Mouse (Mus musculus): ENCODE data around the gene Cnp. TPM values are rescaled to one million over a fixed set of nuclear protein-coding genes. Genes with fewer than 3 reads are reported as not detected.
"Not testable (repeated sequence)": the region's sequence is repeated elsewhere in the genome, so short reads cannot be mapped to it uniquely, and the experiment has no call there.

Gene Cnp
- polyA plus RNA-seq, 1 experiment from 2014 or later = 32.0 TPM

GRCm38 (mm10) chr11:100575484-100575855, 766 bp downstream of the Cnp start:
- peak overlapping the region; percentile 70 for H3K4me2 ChIP-seq (replicated peaks)
- 29% methylated on average over 2 of the region's 2 CpGs for WGBS
- peak overlapping the region; percentile 79; the same call in 1 of the 2 replicates for H3K27ac ChIP-seq (replicated peaks)
- H3K27me3 ChIP-seq = peaks cover 12% of the 10 kb centered on the region
- H3K9ac ChIP-seq = no peak overlapping the region
- no peaks in the 10 kb centered on the region for H3K9me3 ChIP-seq (replicated peaks)
- ATAC-seq (ENCODE audit: insufficient number of reproducible peaks, low FRiP score, low TSS enrichment, low read depth) = no peak
- peaks cover 19% of the 10 kb centered on the region for H3K36me3 ChIP-seq
- peak overlapping the region; percentile 64 for H3K4me3 ChIP-seq (replicated peaks)
- H3K4me1 ChIP-seq = peaks cover 29% of the 10 kb centered on the region

- Histone ChIP-seq H3K27ac (replicated peaks) (peak overlapping the region; percentile 17), H3K4me2 (replicated peaks) (0 out of 2 replicates have a peak overlapping the region, but pooled peaks have one; percentile 70), H3K4me3 (replicated peaks) (peak overlapping the region; percentile 64), H3K36me3 (peaks cover 27% of the 10 kb centered on the region), H3K4me1 (peaks cover 22% of the 10 kb centered on the region), H3K9ac (no peak overlapping the region), H3K9me3 (replicated peaks) (no peaks in the 10 kb centered on the region), H3K27me3 (peaks cover 5% of the 10 kb centered on the region)
- ATAC-seq (ENCODE audit: insufficient number of reproducible peaks, low FRiP score, low TSS enrichment, low read depth) = no peak
- WGBS = 68% methylated on average over 21 of the region's 21 CpGs
Observed at GRCm38 (mm10) chr11:100576256-100576655, 1.6 kb downstream of the Cnp start.

- WGBS = 72% methylated on average over 8 of the region's 8 CpGs
- Histone ChIP-seq H3K9me3 (replicated peaks) (no peaks in the 10 kb centered on the region), H3K4me3 (replicated peaks) (no peak overlapping the region), H3K4me1 (peaks cover 20% of the 10 kb centered on the region), H3K27ac (replicated peaks) (no peak overlapping the region), H3K4me2 (replicated peaks) (no peak overlapping the region), H3K36me3 (peaks cover 44% of the 10 kb centered on the region), H3K27me3 (no peaks in the 10 kb centered on the region), H3K9ac (no peak overlapping the region)
- no peak for ATAC-seq (ENCODE audit: insufficient number of reproducible peaks, low FRiP score, low TSS enrichment, low read depth)
Observed at GRCm38 (mm10) chr11:100577852-100578599, 3.3 kb downstream of the Cnp start.

GRCm38 (mm10) chr11:100579116-100579799, 4.6 kb downstream of the Cnp start:
- Histone ChIP-seq H3K27ac (replicated peaks) (no peak overlapping the region), H3K9ac (no peak overlapping the region), H3K27me3 (no peaks in the 10 kb centered on the region), H3K4me3 (replicated peaks) (no peak overlapping the region), H3K9me3 (replicated peaks) (no peaks in the 10 kb centered on the region), H3K4me1 (peaks cover 18% of the 10 kb centered on the region), H3K4me2 (replicated peaks) (no peak overlapping the region), H3K36me3 (peaks cover 57% of the 10 kb centered on the region)
- 91% methylated on average over 9 of the region's 9 CpGs for WGBS
- no peak for ATAC-seq (ENCODE audit: insufficient number of reproducible peaks, low FRiP score, low TSS enrichment, low read depth)

- Histone ChIP-seq H3K9me3 (replicated peaks) (no peaks in the 10 kb centered on the region), H3K4me2 (replicated peaks) (no peak overlapping the region)
- 80% methylated on average over 13 of the region's 13 CpGs for WGBS
Observed at GRCm38 (mm10) chr11:100580275-100580674, 5.6 kb downstream of the Cnp start.

GRCm38 (mm10) chr11:100581756-100582155, 7.1 kb downstream of the Cnp start:
- no peaks in the 10 kb centered on the region for H3K4me1 ChIP-seq
- no peak overlapping the region for H3K4me2 ChIP-seq (replicated peaks)
- no peak overlapping the region for H3K4me3 ChIP-seq (replicated peaks)
- 78% methylated on average over 4 of the region's 4 CpGs for WGBS
- H3K9ac ChIP-seq = no peak overlapping the region
- H3K9me3 ChIP-seq (replicated peaks) = no peaks in the 10 kb centered on the region
- no peak for ATAC-seq (ENCODE audit: insufficient number of reproducible peaks, low FRiP score, low TSS enrichment, low read depth)
- H3K36me3 ChIP-seq = peaks cover 82% of the 10 kb centered on the region
- no peaks in the 10 kb centered on the region for H3K27me3 ChIP-seq
- H3K27ac ChIP-seq (replicated peaks) = no peak overlapping the region

More at GRCm38 (mm10) chr11:100580275-100580674, 5.6 kb downstream of the Cnp start:
- Histone ChIP-seq H3K4me3 (replicated peaks) (no peak overlapping the region), H3K36me3 (peaks cover 67% of the 10 kb centered on the region), H3K27ac (replicated peaks) (no peak overlapping the region), H3K9ac (no peak overlapping the region), H3K27me3 (no peaks in the 10 kb centered on the region), H3K4me1 (peaks cover 13% of the 10 kb centered on the region)
- ATAC-seq (ENCODE audit: insufficient number of reproducible peaks, low FRiP score, low TSS enrichment, low read depth) = no peak

- H3K36me3 ChIP-seq = peaks cover 88% of the 10 kb centered on the region
- not testable (repeated sequence) for ATAC-seq (ENCODE audit: insufficient number of reproducible peaks, low FRiP score, low TSS enrichment, low read depth); H3K4me3 ChIP-seq (replicated peaks); H3K9me3 ChIP-seq (replicated peaks); H3K27ac ChIP-seq (replicated peaks); H3K4me1 ChIP-seq; H3K9ac ChIP-seq; H3K27me3 ChIP-seq; H3K4me2 ChIP-seq (replicated peaks)
- 100% methylated on average over 1 of the region's 1 CpGs for WGBS
Observed at GRCm38 (mm10) chr11:100582413-100582812, 7.7 kb downstream of the Cnp start.

GRCm38 (mm10) chr11:100582836-100583235, 8.1 kb downstream of the Cnp start:
- ATAC-seq (ENCODE audit: insufficient number of reproducible peaks, low FRiP score, low TSS enrichment, low read depth) = no peak
- WGBS = 92% methylated on average over 2 of the region's 2 CpGs

GRCm38 (mm10) chr11:100584561-100584961, 9.9 kb downstream of the Cnp start:
- Histone ChIP-seq H3K36me3 (peaks cover 99% of the 10 kb centered on the region), H3K27ac (replicated peaks) (no peak overlapping the region), H3K4me1 (no peaks in the 10 kb centered on the region; the same call in 1 of the 2 replicates), H3K9ac (no peak overlapping the region), H3K9me3 (replicated peaks) (no peaks in the 10 kb centered on the region), H3K27me3 (no peaks in the 10 kb centered on the region), H3K4me3 (replicated peaks) (no peak overlapping the region), H3K4me2 (replicated peaks) (no peak overlapping the region)
- ATAC-seq (ENCODE audit: insufficient number of reproducible peaks, low FRiP score, low TSS enrichment, low read depth) = no peak
- 85% methylated on average over 7 of the region's 7 CpGs for WGBS

More at GRCm38 (mm10) chr11:100582836-100583235, 8.1 kb downstream of the Cnp start:
- Histone ChIP-seq H3K4me1 (no peaks in the 10 kb centered on the region), H3K27ac (replicated peaks) (no peak overlapping the region), H3K9me3 (replicated peaks) (no peaks in the 10 kb centered on the region), H3K4me2 (replicated peaks) (no peak overlapping the region), H3K27me3 (no peaks in the 10 kb centered on the region), H3K9ac (no peak overlapping the region), H3K36me3 (peaks cover 92% of the 10 kb centered on the region), H3K4me3 (replicated peaks) (no peak overlapping the region)

GRCm38 (mm10) chr11:100585148-100585547, 10.4 kb downstream of the Cnp start:
- Histone ChIP-seq H3K4me2 (replicated peaks) (no peak overlapping the region), H3K27ac (replicated peaks) (no peak overlapping the region), H3K4me1 (no peaks in the 10 kb centered on the region; the same call in 1 of the 2 replicates), H3K36me3 (peaks cover 99% of the 10 kb centered on the region), H3K27me3 (no peaks in the 10 kb centered on the region), H3K9me3 (replicated peaks) (no peaks in the 10 kb centered on the region), H3K9ac (no peak overlapping the region), H3K4me3 (replicated peaks) (no peak overlapping the region)
- ATAC-seq (ENCODE audit: insufficient number of reproducible peaks, low FRiP score, low TSS enrichment, low read depth) = no peak
- 95% methylated on average over 3 of the region's 3 CpGs for WGBS

GRCm38 (mm10) chr11:100588462-100588861, 13.8 kb downstream of the Cnp start:
- no peak overlapping the region for H3K27ac ChIP-seq (replicated peaks)
- no peak for ATAC-seq (ENCODE audit: insufficient number of reproducible peaks, low FRiP score, low TSS enrichment, low read depth)
- WGBS = 95% methylated on average over 2 of the region's 2 CpGs
- no peak overlapping the region for H3K9ac ChIP-seq
- no peaks in the 10 kb centered on the region for H3K27me3 ChIP-seq
- peaks cover 98% of the 10 kb centered on the region for H3K36me3 ChIP-seq
- no peak overlapping the region for H3K4me3 ChIP-seq (replicated peaks)
- H3K4me2 ChIP-seq (replicated peaks) = no peak overlapping the region
- H3K4me1 ChIP-seq = no peaks in the 10 kb centered on the region; the same call in 1 of the 2 replicates
- no peaks in the 10 kb centered on the region for H3K9me3 ChIP-seq (replicated peaks)

Measured in embryonic facial prominence, embryonic 15.5 days (tissue).